Mouse (Mus musculus) heart, embryonic 15.5 days (tissue): ENCODE data around the gene Aunip. TPM values are rescaled to one million over a fixed set of nuclear protein-coding genes. Genes with fewer than 3 reads are reported as not detected.
"Not testable (repeated sequence)": the region's sequence is repeated elsewhere in the genome, so short reads cannot be mapped to it uniquely, and the experiment has no call there.

ENCODE experiments used
- ATAC-seq: fragments of 200-750 bp; cut with Nextera tagmentation; replicated peaks from 2 replicates; pipeline ENCODE4 v1.8.0; 2017; ENCODE audit warnings: low read depth, moderate TSS enrichment; ENCODE audit not compliant: insufficient number of reproducible peaks, insufficient read depth, low FRiP score
- H3K27ac ChIP-seq: fragments of 300-500 bp; sonication (generic); 2 replicates; pipeline ENCODE4 v1.5.1; 2015; ENCODE audit warnings: mild to moderate bottlenecking, inconsistent platforms
- H3K27me3 ChIP-seq: fragments of 300-500 bp; sonication (generic); 2 replicates; pipeline ENCODE4 v1.6.1; 2015; ENCODE audit warnings: inconsistent platforms
- H3K36me3 ChIP-seq: fragments of 300-500 bp; sonication (generic); 2 replicates; pipeline ENCODE4 v1.6.1; 2015; ENCODE audit warnings: mild to moderate bottlenecking, inconsistent platforms
- H3K4me1 ChIP-seq: fragments of 300-500 bp; sonication (generic); replicated peaks from 2 replicates; pipeline ENCODE4 v1.6.1; 2015; ENCODE audit warnings: inconsistent platforms
- H3K4me2 ChIP-seq: fragments of 300-500 bp; sonication (generic); 2 replicates; pipeline ENCODE4 v1.6.1; 2015; ENCODE audit warnings: inconsistent platforms, mild to moderate bottlenecking, moderate library complexity
- H3K4me3 ChIP-seq: fragments of 300-500 bp; sonication (generic); 2 replicates; pipeline ENCODE4 v1.5.1; 2015; ENCODE audit warnings: mild to moderate bottlenecking, inconsistent platforms
- H3K9ac ChIP-seq: fragments of 300-500 bp; sonication (generic); 2 replicates; pipeline ENCODE4 v1.6.1; 2015; ENCODE audit warnings: mild to moderate bottlenecking, inconsistent platforms
- H3K9me3 ChIP-seq: fragments of 300-500 bp; sonication (generic); replicated peaks from 2 replicates; pipeline ENCODE4 v1.6.1; 2016; ENCODE audit warnings: inconsistent platforms
- WGBS: fragments of 180-500 bp; shearing (Covaris S2); methylation state at CpG from one replicate; pipeline ENCODE4 v1.1.7; 2015; ENCODE audit warnings: mixed read lengths; 5-methylcytosine and 5-hydroxymethylcytosine counted together
- polyA plus RNA-seq: library from polyadenylated mRNA; unstranded; fragments of >200 nt; fragmentation: Nextera tagmentation; extraction: Ambion mirVana; gene quantifications from 2 replicates; pipeline ENCODE4 v1.2.1, GENCODE M21; 2015

The Aunip gene
- polyA plus RNA-seq, 1 experiment from 2014 or later, result 7.9 TPM

DNA sequence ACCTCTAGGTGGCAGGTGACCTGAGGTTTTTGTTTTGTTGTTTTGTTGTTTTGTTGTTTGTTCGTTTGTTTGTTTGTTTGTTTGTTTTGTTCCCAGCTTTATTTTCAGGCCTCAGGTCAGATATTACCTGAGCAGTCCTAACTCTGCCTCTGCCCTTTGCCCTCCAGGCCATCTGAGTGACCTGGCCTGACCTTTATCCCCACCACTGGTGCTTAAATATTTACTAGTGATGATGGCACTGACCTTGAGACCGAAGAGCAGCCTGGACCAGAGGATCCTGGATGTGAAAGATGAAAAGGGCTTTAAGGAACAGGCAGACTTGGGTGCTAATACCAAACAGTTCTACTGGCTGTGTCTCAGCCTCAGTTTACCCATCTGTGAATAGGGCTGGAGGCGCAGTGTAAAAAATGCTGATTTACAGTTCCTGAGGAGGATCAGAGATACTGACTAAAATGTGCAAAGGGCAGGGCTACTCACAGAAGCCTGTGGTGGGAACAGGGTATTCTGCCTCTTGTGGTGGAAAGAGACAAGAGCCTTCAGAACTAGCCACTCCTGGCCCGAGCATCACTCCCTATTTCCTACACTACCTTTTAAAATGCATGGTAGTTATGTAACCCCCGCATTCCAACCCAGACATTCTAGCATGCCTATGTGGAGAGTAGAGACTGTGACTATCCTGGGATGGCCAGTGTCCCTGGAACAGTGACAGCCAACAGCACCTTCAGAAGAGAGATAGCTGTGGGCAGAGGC is 25.5 kb upstream of the Aunip start:
- ATAC-seq, result no peak
- Histone ChIP-seq H3K4me3 (no peak overlapping the region), H3K4me1 (no peaks in the 10 kb centered on the region), H3K27me3 (peaks cover 8% of the 10 kb centered on the region; the same call in 1 of the 2 replicates), H3K9me3 (no peaks in the 10 kb centered on the region), H3K27ac (no peak overlapping the region), H3K4me2 (no peak overlapping the region), H3K36me3 (no peaks in the 10 kb centered on the region), H3K9ac (no peak overlapping the region)
- WGBS, result 76% methylated on average over 5 of the region's 5 CpGs

GRCm38 (mm10) chr4:134488211-134488610 is 22.6 kb upstream of the Aunip start:
- peaks cover 4% of the 10 kb centered on the region; the same call in 1 of the 2 replicates for H3K27me3 ChIP-seq
- no peak overlapping the region for H3K4me2 ChIP-seq
- H3K4me1 ChIP-seq, result no peaks in the 10 kb centered on the region
- no peak overlapping the region for H3K4me3 ChIP-seq
- H3K27ac ChIP-seq, result no peak overlapping the region
- H3K36me3 ChIP-seq, result no peaks in the 10 kb centered on the region
- no peak for ATAC-seq
- H3K9ac ChIP-seq, result no peak overlapping the region
- 77% methylated on average over 5 of the region's 5 CpGs for WGBS
- no peaks in the 10 kb centered on the region for H3K9me3 ChIP-seq

GRCm38 (mm10) chr4:134489986-134490665 is 20.7 kb upstream of the Aunip start:
- Histone ChIP-seq H3K4me1 (peaks cover 9% of the 10 kb centered on the region), H3K9ac (no peak overlapping the region), H3K4me3 (no peak overlapping the region), H3K9me3 (no peaks in the 10 kb centered on the region), H3K4me2 (no peak overlapping the region), H3K27ac (no peak overlapping the region), H3K27me3 (no peaks in the 10 kb centered on the region), H3K36me3 (no peaks in the 10 kb centered on the region)
- WGBS, result 75% methylated on average over 11 of the region's 11 CpGs
- no peak for ATAC-seq

DNA sequence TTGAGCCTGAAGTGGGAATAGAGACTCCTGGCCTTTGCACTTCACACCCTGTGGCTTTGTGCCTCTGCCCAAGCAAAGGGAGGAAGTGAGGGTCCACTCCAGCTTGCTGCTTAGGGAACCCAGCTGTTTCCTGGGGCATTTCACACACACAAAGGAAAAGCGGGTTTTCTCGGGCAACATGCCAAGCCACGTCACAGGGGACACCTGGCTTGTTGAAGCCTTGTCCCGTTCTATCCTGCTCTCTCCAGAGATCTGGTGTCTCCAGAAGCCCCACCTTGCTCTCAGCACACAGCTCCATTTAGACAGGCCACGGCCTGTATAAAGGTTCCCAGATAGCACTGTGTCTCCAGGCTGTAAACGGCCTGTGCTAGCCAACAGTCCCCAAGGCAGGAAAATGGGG is 19.1 kb upstream of the Aunip start:
- Histone ChIP-seq H3K4me2 (no peak overlapping the region), H3K9me3 (no peaks in the 10 kb centered on the region), H3K36me3 (no peaks in the 10 kb centered on the region), H3K4me3 (no peak overlapping the region), H3K27ac (no peak overlapping the region), H3K9ac (no peak overlapping the region), H3K4me1 (peaks cover 25% of the 10 kb centered on the region), H3K27me3 (no peaks in the 10 kb centered on the region)
- WGBS, result 62% methylated on average over 6 of the region's 6 CpGs
- no peak for ATAC-seq

DNA sequence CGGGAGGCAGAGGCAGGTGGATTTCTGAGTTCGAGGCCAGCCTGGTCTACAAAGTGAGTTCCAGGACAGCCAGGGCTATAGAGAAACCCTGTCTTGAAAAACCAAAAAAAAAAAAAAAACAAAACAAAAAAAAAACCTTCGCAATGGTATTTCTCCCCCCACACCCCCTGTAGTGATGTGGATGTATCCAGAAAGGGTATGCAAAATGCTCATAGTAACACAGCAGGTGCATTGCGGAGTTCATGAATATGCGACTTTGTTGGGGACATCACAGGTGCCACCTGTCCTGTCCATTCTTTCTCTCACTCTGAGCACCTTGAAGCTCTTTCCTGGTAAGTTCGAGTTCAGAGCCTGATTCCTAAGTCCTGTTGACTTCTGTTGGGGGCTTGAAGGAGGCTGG is 16.6 kb upstream of the Aunip start:
- not testable (repeated sequence) for H3K36me3 ChIP-seq, H3K9ac ChIP-seq, H3K27ac ChIP-seq, H3K27me3 ChIP-seq, ATAC-seq, H3K9me3 ChIP-seq, H3K4me3 ChIP-seq, H3K4me2 ChIP-seq
- H3K4me1 ChIP-seq, result peaks cover 46% of the 10 kb centered on the region
- 95% methylated on average over 6 of the region's 6 CpGs for WGBS

GRCm38 (mm10) chr4:134494780-134495545 is 15.8 kb upstream of the Aunip start:
- Histone ChIP-seq H3K9me3 (no peaks in the 10 kb centered on the region), H3K9ac (no peak overlapping the region), H3K4me1 (peaks cover 46% of the 10 kb centered on the region), H3K36me3 (no peaks in the 10 kb centered on the region), H3K27ac (peak overlapping the region; percentile 93), H3K4me3 (no peak overlapping the region), H3K4me2 (no peak overlapping the region), H3K27me3 (no peaks in the 10 kb centered on the region)
- 47% methylated on average over 16 of the region's 16 CpGs for WGBS
- ATAC-seq, result no peak; the same call in 1 of the 2 replicates

DNA sequence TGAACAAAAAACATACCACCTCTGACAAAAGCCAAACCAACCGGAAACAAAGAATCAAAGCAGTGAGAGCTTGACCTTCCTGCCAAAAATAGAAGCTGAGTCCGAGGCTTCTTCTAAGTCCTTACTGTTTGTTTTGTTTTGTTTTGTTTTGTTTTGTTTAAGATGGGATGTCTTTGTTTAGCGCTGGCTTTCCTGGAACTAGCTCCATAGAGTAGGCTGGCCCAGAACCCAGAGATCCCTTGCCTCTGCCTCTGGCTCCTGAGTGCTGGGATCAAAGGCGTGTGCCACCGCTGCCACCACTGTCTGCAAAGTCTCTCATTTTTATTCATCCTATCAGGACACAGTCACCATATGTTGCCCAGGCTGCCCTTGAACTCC is 15.3 kb upstream of the Aunip start:
- no peak for ATAC-seq
- peak overlapping the region; percentile 93 for H3K27ac ChIP-seq
- no peaks in the 10 kb centered on the region for H3K36me3 ChIP-seq
- 59% methylated on average over 5 of the region's 5 CpGs for WGBS
- peaks cover 46% of the 10 kb centered on the region for H3K4me1 ChIP-seq
- H3K9me3 ChIP-seq, result no peaks in the 10 kb centered on the region
- no peak overlapping the region for H3K9ac ChIP-seq
- H3K4me3 ChIP-seq, result no peak overlapping the region
- H3K27me3 ChIP-seq, result no peaks in the 10 kb centered on the region
- H3K4me2 ChIP-seq, result no peak overlapping the region

DNA sequence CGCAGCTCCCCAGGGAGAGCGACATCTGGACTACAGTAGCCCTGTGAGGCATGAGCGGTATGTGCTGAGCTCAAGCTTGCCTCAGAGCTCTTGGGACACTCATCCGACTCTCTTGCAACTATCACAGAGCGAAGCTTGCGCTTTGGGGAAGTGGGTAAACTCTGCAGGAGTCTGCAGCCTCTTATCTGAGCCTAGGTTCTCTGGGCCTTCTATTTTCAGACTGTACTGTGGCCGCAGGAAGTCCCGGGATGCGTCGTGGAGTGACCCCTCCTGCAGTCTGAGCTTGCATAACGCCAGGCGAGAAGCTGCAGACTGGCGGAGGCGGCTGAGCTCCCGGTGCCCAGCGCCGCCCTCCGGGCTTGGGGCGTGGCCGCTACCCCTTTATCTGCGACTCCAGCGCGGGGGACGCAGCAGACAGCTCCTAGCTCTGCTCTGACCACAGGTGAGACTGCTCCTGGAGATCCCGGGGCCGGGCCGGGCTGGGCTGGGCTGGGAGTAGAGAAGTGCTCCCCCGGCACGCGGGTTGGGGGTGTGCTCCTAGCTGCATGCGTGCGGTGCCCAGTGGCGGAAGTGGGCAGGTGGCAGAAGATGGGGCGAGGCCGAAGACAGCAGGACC is 14.1 kb upstream of the Aunip start, which contains the start of gene Paqr7:
Gene Paqr7, plus strand, starts transcription at position 103 of the 616 bp plus-strand sequence.
- H3K27ac ChIP-seq, result peak within 1 kb of the TSS; percentile 93
- no peaks in the 10 kb centered on the region for H3K27me3 ChIP-seq
- H3K4me2 ChIP-seq, result peak within 1 kb of the TSS; percentile 96
- H3K4me3 ChIP-seq, result peak within 1 kb of the TSS; percentile 66
- H3K4me1 ChIP-seq, result peaks cover 46% of the 10 kb centered on the region
- peak; percentile 71 for ATAC-seq
- H3K9ac ChIP-seq, result peak within 1 kb of the TSS; percentile 68
- no peaks in the 10 kb centered on the region for H3K9me3 ChIP-seq
- H3K36me3 ChIP-seq, result no peaks in the 10 kb centered on the region
- WGBS, result 2% methylated on average over 35 of the region's 35 CpGs

- Histone ChIP-seq H3K4me1 (peaks cover 46% of the 10 kb centered on the region), H3K36me3 (no peaks in the 10 kb centered on the region), H3K27me3 (no peaks in the 10 kb centered on the region), H3K9ac (peak overlapping the region; percentile 68), H3K4me3 (peak overlapping the region; percentile 66), H3K9me3 (no peaks in the 10 kb centered on the region), H3K4me2 (peak overlapping the region; percentile 96), H3K27ac (peak overlapping the region; percentile 93)
- 4% methylated on average over 6 of the region's 6 CpGs for WGBS
- 0 out of 2 replicates have a peak, but pooled peaks have one; percentile 11 for ATAC-seq
Measured at GRCm38 (mm10) chr4:134497223-134497622, 13.6 kb upstream of the Aunip start.

GRCm38 (mm10) chr4:134497986-134498731 is 12.6 kb upstream of the Aunip start:
- Histone ChIP-seq H3K4me3 (no peak overlapping the region), H3K4me2 (peak overlapping the region; percentile 96), H3K27me3 (no peaks in the 10 kb centered on the region), H3K27ac (peak overlapping the region; percentile 11), H3K9me3 (no peaks in the 10 kb centered on the region), H3K4me1 (peaks cover 46% of the 10 kb centered on the region), H3K9ac (no peak overlapping the region), H3K36me3 (no peaks in the 10 kb centered on the region)
- no peak for ATAC-seq
- WGBS, result 63% methylated on average over 12 of the region's 12 CpGs
